Mouse (Mus musculus) forebrain, embryonic 11.5 days (tissue): ENCODE measurements around the gene Asl. TPM values are rescaled to one million over a fixed set of nuclear protein-coding genes. Genes with fewer than 3 reads are reported as not detected.

Experiments
- ATAC-seq: fragments of 200-750 bp; cut with Nextera tagmentation; replicated peaks from 2 replicates; pipeline ENCODE4 v1.8.0; 2017; ENCODE audit warnings: moderate TSS enrichment; ENCODE audit not compliant: low FRiP score
- DNase-seq: peaks from one replicate; pipeline ENCODE4 v3.0.0-alpha.2; 2017; ENCODE audit warnings: low spot score
- H3K27ac ChIP-seq: fragments of 300-500 bp; sonication (generic); 2 replicates; pipeline ENCODE4 v1.5.1; 2014; ENCODE audit warnings: low read depth, low read length
- H3K27me3 ChIP-seq: fragments of 300-500 bp; sonication (generic); 2 replicates; pipeline ENCODE4 v1.6.1; 2014; ENCODE audit warnings: mild to moderate bottlenecking, low read length, mixed read lengths; ENCODE audit not compliant: control insufficient read depth, insufficient read depth
- H3K36me3 ChIP-seq: fragments of 300-500 bp; sonication (generic); 2 replicates; pipeline ENCODE4 v1.6.1; 2014; ENCODE audit warnings: mild to moderate bottlenecking, low read length, moderate library complexity, mixed read lengths; ENCODE audit not compliant: control insufficient read depth, insufficient read depth
- H3K4me1 ChIP-seq: fragments of 300-500 bp; sonication (generic); replicated peaks from 2 replicates; pipeline ENCODE4 v1.6.1; 2014; ENCODE audit warnings: low read length, mixed read lengths; ENCODE audit not compliant: control insufficient read depth, insufficient read depth
- H3K4me2 ChIP-seq: fragments of 300-500 bp; sonication (generic); 2 replicates; pipeline ENCODE4 v1.6.1; 2014; ENCODE audit warnings: low read depth, mild to moderate bottlenecking, low read length, moderate library complexity, mixed read lengths; ENCODE audit not compliant: severe bottlenecking
- H3K4me3 ChIP-seq: fragments of 300-500 bp; sonication (generic); 2 replicates; pipeline ENCODE4 v1.5.1; 2014; ENCODE audit warnings: low read depth, low read length
- H3K9ac ChIP-seq: fragments of 300-500 bp; sonication (generic); 2 replicates; pipeline ENCODE4 v1.6.1; 2014; ENCODE audit warnings: low read length
- H3K9me3 ChIP-seq: fragments of 300-500 bp; sonication (generic); 2 replicates; pipeline ENCODE4 v1.6.1; 2016; ENCODE audit warnings: low read length, mixed read lengths; ENCODE audit not compliant: control insufficient read depth
- WGBS: fragments of 180-500 bp; shearing (Covaris S2); extraction: QIAGEN DNeasy Blood & Tissue Kit; methylation state at CpG from one replicate; pipeline ENCODE4 v1.1.7; 2014; 5-methylcytosine and 5-hydroxymethylcytosine counted together
- polyA plus RNA-seq: library from polyadenylated mRNA; unstranded; fragments of >200 nt; fragmentation: Nextera tagmentation; extraction: Ambion mirVana; gene quantifications from 2 replicates; pipeline ENCODE4 v1.2.1, GENCODE M21; 2014

The Asl gene
- polyA plus RNA-seq, 1 experiment from 2014 or later, result 27.0 TPM

DNA sequence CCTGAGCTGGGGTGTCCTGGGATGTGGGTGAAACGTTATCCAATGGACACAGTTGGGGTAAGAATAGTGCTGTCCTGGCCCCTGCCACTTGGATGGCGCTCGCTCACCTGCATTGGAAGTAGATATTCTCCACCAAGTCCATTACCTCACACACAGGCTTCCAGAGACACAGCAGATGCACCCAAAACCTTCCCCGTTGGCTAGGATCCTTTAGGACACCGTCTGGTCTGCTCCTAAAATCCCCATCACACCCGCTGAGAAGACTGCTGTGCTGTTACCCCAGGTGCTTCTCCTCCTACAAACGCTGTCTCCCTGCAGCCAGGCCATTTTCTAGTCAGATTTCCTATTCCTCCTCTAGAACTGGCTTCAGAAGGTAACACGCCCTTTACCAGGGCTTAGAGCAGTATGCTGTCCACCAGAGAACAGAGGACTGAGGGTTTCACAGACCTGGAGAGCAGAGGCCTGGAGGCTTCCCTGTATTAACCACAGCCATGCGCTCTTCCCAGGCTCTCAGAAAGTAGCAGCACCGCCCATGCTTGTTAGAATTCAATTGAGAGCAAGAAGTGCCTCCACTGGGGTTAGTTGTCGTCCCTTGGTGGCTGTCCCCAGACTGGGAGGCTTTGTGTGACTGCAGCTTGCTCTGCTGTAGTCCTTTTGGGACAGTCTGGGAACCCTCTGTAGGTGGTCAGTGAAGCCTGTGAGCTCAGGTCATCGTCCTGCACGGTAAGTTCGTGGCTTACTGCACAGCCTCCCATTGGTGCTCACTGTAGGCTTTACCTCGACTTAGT is 22.2 kb upstream of the Asl start:
- peaks cover 6% of the 10 kb centered on the region; the same call in 1 of the 2 replicates for H3K36me3 ChIP-seq
- ATAC-seq (no peak), DNase-seq (no peak)
- no peak overlapping the region for H3K27ac ChIP-seq
- H3K9me3 ChIP-seq, result no peaks in the 10 kb centered on the region
- no peaks in the 10 kb centered on the region for H3K4me1 ChIP-seq
- WGBS, result 83% methylated on average over 15 of the region's 15 CpGs
- H3K27me3 ChIP-seq, result no peaks in the 10 kb centered on the region
- H3K9ac ChIP-seq, result no peak overlapping the region
- H3K4me3 ChIP-seq, result no peak overlapping the region
- H3K4me2 ChIP-seq, result no peak overlapping the region

DNA sequence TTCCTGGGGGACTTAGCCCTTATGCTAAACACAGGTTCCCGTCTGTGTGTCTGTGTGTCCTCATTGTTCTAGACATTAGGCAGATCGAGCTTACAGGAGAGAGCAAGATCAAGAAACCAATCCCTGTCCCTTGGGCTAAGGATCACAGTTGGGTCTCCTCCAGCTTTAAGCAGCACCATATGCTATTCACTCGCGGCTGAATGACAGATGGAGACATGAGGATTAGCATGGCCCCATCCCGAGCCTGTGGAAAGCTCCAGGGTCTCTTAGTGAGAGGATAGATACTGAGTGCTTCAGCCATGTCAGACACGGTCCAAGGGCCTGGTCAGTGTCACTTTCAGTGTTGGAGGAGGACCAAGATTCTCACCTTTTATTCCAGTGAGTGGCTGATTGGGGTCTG is 21.4 kb upstream of the Asl start:
- no peak overlapping the region for H3K9ac ChIP-seq
- no peak overlapping the region for H3K4me3 ChIP-seq
- DNase-seq, result no peak
- no peaks in the 10 kb centered on the region for H3K9me3 ChIP-seq
- no peak overlapping the region for H3K4me2 ChIP-seq
- peaks cover 6% of the 10 kb centered on the region; the same call in 1 of the 2 replicates for H3K36me3 ChIP-seq
- H3K27ac ChIP-seq, result no peak overlapping the region
- no peaks in the 10 kb centered on the region for H3K4me1 ChIP-seq
- H3K27me3 ChIP-seq, result no peaks in the 10 kb centered on the region
- WGBS, result 74% methylated on average over 6 of the region's 6 CpGs
- no peak for ATAC-seq

DNA sequence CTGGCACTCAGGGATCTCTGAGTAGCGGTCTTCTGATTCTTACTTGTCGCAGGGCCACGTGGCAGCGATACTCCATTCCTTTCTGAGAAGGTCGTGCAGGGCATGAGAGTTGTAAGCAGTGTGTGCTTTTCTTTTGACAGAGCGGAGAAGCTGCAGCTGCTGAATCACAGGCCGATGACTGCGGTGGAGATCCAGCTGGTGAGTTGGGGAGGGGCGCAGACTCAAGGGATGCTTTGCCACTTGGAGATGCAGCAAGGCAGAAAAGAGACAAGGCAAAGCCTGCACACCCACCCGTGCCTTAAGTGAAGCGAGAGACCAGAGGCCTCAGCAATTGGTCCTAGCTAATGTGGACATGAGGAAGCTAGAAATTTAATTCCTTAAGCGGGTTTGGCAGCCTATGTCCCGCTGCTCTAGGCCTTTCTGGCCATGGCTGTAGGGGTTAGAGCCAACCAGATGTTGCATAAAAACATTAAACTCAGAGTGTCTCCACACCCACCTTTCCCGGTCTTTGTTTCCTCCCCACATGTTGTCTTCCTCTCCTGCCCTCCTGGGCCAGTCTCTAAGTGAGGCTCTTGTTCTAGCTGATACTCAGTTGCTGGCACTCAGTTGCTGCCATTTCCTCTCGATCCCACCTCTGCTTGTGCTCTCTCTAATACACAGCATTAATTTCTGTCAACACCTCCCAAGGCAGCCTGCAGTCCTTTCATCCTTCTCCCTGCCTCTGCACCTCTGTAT is 19.9 kb upstream of the Asl start:
- Histone ChIP-seq H3K9me3 (no peaks in the 10 kb centered on the region), H3K27ac (no peak overlapping the region), H3K9ac (no peak overlapping the region), H3K4me1 (no peaks in the 10 kb centered on the region), H3K27me3 (no peaks in the 10 kb centered on the region), H3K4me3 (no peak overlapping the region), H3K4me2 (no peak overlapping the region), H3K36me3 (peaks cover 6% of the 10 kb centered on the region; the same call in 1 of the 2 replicates)
- 90% methylated on average over 15 of the region's 15 CpGs for WGBS
- no peak for ATAC-seq
- no peak for DNase-seq

DNA sequence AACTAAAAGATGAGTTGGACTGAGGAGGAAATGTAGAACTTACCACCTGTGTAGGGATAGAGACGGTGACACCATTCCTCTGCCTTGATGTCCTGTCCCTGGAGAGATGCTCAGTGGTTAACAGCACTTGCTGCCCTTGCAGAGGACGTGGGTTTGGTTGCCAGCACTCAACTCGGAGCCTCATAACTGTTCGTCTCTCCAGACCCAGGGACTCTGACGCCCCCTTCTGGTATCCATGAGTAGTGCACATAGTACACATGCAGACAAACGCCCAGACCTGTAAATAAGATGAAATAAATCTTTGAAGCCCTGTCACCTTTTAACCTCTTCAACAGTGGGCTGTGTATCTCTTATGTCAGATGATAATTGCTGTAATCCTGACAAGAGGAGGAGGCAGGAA is 18.0 kb upstream of the Asl start:
- Histone ChIP-seq H3K4me3 (no peak overlapping the region), H3K36me3 (peaks cover 10% of the 10 kb centered on the region), H3K4me2 (no peak overlapping the region), H3K4me1 (no peaks in the 10 kb centered on the region), H3K9me3 (no peaks in the 10 kb centered on the region), H3K27me3 (no peaks in the 10 kb centered on the region), H3K27ac (no peak overlapping the region), H3K9ac (no peak overlapping the region)
- DNase-seq (no peak), ATAC-seq (no peak)
- WGBS, result 83% methylated on average over 6 of the region's 6 CpGs

DNA sequence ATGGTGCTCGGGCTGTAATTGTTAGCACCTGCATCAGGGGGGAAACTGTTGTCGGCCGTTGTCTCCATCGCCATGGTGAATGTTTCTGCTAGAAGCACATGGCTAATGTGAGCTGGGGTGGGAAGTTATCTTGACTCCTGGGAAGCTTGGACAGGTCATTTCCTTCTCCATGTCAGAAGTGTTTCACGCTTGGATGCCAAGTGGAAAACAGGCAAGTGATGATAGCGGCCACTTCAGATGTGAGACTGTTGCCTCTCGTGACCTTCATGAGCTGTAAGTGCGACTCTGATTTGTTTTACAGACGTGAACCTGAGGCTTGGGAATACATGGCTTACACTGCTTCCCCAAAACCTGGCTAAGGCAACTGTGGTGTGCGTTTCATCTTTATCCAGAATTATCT is 17.5 kb upstream of the Asl start:
- no peaks in the 10 kb centered on the region for H3K27me3 ChIP-seq
- H3K4me3 ChIP-seq, result no peak overlapping the region
- ATAC-seq, result no peak
- H3K36me3 ChIP-seq, result peaks cover 10% of the 10 kb centered on the region
- DNase-seq, result no peak
- H3K4me2 ChIP-seq, result no peak overlapping the region
- no peaks in the 10 kb centered on the region for H3K9me3 ChIP-seq
- WGBS, result 89% methylated on average over 10 of the region's 10 CpGs
- no peak overlapping the region for H3K9ac ChIP-seq
- H3K27ac ChIP-seq, result no peak overlapping the region
- no peaks in the 10 kb centered on the region for H3K4me1 ChIP-seq

DNA sequence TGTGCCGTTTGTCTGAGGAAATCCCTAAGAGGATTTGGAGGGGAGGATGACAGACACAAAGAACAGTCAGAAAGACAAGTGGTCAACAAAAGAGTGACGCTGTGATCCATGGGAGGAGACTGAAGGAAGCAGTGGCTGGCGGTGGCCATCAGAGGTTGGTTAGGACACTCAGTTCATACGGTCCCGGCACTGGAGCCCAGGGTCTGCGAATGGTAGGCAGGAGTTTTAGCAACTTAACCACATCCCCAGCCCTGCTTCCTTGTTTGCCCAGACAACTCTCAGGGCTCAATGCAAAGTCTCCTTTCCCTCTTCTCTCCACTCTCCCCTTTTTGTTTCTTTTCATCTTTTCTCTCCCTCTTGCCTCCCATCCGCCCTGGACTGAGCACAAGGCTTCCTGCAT is 17.1 kb upstream of the Asl start:
- Histone ChIP-seq H3K27ac (no peak overlapping the region), H3K36me3 (peaks cover 10% of the 10 kb centered on the region), H3K9ac (no peak overlapping the region), H3K4me1 (no peaks in the 10 kb centered on the region), H3K27me3 (no peaks in the 10 kb centered on the region), H3K9me3 (no peaks in the 10 kb centered on the region), H3K4me2 (no peak overlapping the region), H3K4me3 (no peak overlapping the region)
- ATAC-seq, result no peak
- DNase-seq, result no peak
- 79% methylated on average over 7 of the region's 7 CpGs for WGBS

DNA sequence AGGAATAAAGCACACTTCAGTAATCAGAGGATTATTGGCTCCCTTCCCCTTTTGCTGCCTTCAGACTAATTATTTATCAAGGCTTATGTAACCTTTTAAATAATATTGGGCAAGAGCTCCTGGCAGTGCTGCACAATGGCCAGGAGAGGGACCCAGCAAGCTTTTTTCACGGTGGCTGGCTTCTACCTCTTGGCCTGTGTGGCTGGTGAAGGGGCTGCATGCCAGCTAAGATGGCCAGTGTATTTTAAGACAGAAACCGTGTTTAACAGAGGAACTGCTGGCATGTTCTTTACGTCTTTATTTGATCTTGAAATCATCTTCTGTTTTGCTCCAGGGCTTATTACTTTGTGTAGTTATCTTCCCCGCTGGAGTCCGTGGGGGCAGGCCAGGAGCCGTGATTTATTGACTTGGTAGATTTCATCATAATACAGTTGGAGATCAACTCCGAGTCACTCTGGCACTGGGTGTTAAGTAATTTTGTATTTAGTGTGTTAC is 15.2 kb upstream of the Asl start:
- Histone ChIP-seq H3K27ac (no peak overlapping the region), H3K4me3 (no peak overlapping the region), H3K36me3 (peaks cover 10% of the 10 kb centered on the region), H3K9ac (no peak overlapping the region), H3K9me3 (no peaks in the 10 kb centered on the region), H3K27me3 (no peaks in the 10 kb centered on the region), H3K4me2 (no peak overlapping the region), H3K4me1 (no peaks in the 10 kb centered on the region)
- DNase-seq, result no peak
- WGBS, result 84% methylated on average over 7 of the region's 7 CpGs
- no peak for ATAC-seq

DNA sequence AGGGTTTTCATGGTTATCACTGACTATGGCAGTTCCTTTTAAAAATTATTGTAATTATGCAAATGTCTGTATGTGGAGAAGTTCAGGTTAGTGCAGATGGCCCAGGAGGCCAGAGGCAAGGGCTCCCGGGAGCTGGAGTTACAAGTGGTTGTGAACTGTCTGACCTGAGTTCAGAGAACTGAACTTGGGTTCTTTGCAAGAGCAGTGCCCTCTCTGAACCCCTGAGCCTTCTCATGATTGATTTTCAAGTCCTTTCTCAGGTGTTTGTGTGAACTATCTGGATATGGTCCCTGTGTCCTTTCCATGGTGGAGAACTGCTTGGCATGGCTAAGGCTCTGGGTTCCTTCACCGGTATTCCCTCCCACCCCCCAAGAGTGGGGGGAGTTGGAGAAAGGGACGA is 14.7 kb upstream of the Asl start:
- no peak overlapping the region for H3K27ac ChIP-seq
- no peaks in the 10 kb centered on the region for H3K9me3 ChIP-seq
- DNase-seq, result no peak
- H3K9ac ChIP-seq, result no peak overlapping the region
- H3K4me1 ChIP-seq, result no peaks in the 10 kb centered on the region
- H3K4me3 ChIP-seq, result no peak overlapping the region
- no peak overlapping the region for H3K4me2 ChIP-seq
- ATAC-seq, result no peak
- peaks cover 10% of the 10 kb centered on the region for H3K36me3 ChIP-seq
- H3K27me3 ChIP-seq, result no peaks in the 10 kb centered on the region
- WGBS, result 89% methylated on average over 3 of the region's 3 CpGs
